In genomic region chr2:30051992-30052761, GRCm38 (mm10) we compare ENCODE assay signal across 1 mouse cellular context.
TF ChIP-seq lines count a peak whose summit lies in the region.

No protein-coding gene starts in this region.

TF ChIP-seq in CH12.LX, 34 proteins besides CTCF, POLR2A, EP300 and RAD21 (continued from another document):
- TF ChIP-seq ZNF384 (IDR thresholded peaks at IDR 0.05; ENCODE audit: low read depth, low read length), result no peak
- no peak for TF ChIP-seq JUN (IDR thresholded peaks at IDR 0.05; ENCODE audit: insufficient read depth, low read depth, low read length)
- TF ChIP-seq USF2 (conservative IDR thresholded peaks at IDR 0.05; ENCODE audit: low read depth, low read length), result no peak
